In the genomic region with DNA sequence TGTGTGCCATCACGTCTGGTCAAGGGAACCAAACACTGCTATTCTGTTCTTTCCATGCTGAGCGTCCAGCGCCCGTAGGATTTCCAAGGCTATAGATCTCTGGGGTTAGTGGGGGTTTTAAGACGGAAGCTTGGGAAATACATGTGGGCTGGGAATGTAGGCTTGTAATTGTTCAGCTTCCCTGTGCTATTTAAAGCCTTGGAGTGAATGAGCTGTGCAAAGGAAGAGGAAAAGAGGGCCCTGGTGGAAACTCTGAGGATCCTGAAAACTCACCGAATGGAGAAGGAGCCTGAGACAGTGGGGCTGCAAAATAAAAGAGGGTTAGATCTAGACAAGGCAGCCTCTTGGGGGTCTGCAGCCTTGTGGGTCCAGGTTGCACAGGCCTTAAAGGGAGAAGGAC, we compare ENCODE assay signal across 16 mouse cellular contexts.
DNase-seq lines count a peak whose midpoint lies in the region; ATAC-seq and TF ChIP-seq lines count a peak whose summit lies in the region.
"Had no signal": no experiment of that assay in that cellular context is flagged by ENCODE, and none has a peak within 500 bp of the region (broad histone marks: within the 10 kb centered on the region; RNA-seq: fewer than 3 reads in every experiment).

No protein-coding gene starts in this region.

- no peak for ATAC-seq in heart, embryonic 12.5 days (ENCODE audit: insufficient number of reproducible peaks, low FRiP score)
- no peak for ATAC-seq in embryonic facial prominence, embryonic 12.5 days (ENCODE audit: insufficient number of reproducible peaks, insufficient read depth, low FRiP score, low TSS enrichment)
- ATAC-seq in heart, embryonic 16.5 days (replicated peaks; ENCODE audit: extremely low read depth, insufficient read depth, low FRiP score): no peak
- no peak for ATAC-seq in CD4-positive, CD25-positive, alpha-beta regulatory T cell, adult 4 months
- ATAC-seq: intestine, postnatal 0 days; midbrain, embryonic 13.5 days had no signal

- peak overlapping the region; percentile 21; the same call in 1 of the 2 replicates for H3K4me2 ChIP-seq in heart, embryonic 12.5 days
- H3K4me2 ChIP-seq in embryonic facial prominence, embryonic 12.5 days (replicated peaks): no peak overlapping the region
- peak overlapping the region; percentile 20; the same call in 1 of the 2 replicates for H3K4me2 ChIP-seq in heart, embryonic 16.5 days (ENCODE audit: low read depth, low read length)
- H3K4me2 ChIP-seq: midbrain, embryonic 13.5 days; stomach, embryonic 15.5 days had no signal

- peaks cover 35% of the 10 kb centered on the region for H3K4me1 ChIP-seq in heart, embryonic 12.5 days (replicated peaks)
- peaks cover 23% of the 10 kb centered on the region for H3K4me1 ChIP-seq in embryonic facial prominence, embryonic 12.5 days
- H3K4me1 ChIP-seq in heart, embryonic 16.5 days (ENCODE audit: control insufficient read depth, insufficient read depth, low read length): peaks cover 36% of the 10 kb centered on the region

- no peak overlapping the region for H3K9ac ChIP-seq in heart, embryonic 12.5 days
- H3K9ac ChIP-seq in embryonic facial prominence, embryonic 12.5 days: no peak overlapping the region
- H3K9ac ChIP-seq in heart, embryonic 16.5 days (ENCODE audit: low read length): peak overlapping the region; percentile 26; the same call in 1 of the 2 replicates
- H3K9ac ChIP-seq: midbrain, embryonic 13.5 days; stomach, embryonic 15.5 days had no signal

- H3K27ac ChIP-seq in heart, embryonic 12.5 days (ENCODE audit: poor library complexity, severe bottlenecking): peak overlapping the region; percentile 71
- H3K27ac ChIP-seq in left cerebral cortex, adult 2 months: peak overlapping the region; percentile 41
- peak overlapping the region; percentile 2; the same call in 1 of the 2 replicates for H3K27ac ChIP-seq in embryonic facial prominence, embryonic 12.5 days
- peak overlapping the region; percentile 83 for H3K27ac ChIP-seq in heart, embryonic 16.5 days (ENCODE audit: low read length)
- H3K27ac ChIP-seq: midbrain, embryonic 13.5 days; stomach, embryonic 15.5 days had no signal

- no peaks in the 10 kb centered on the region for H3K27me3 ChIP-seq in heart, embryonic 12.5 days (replicated peaks)
- no peaks in the 10 kb centered on the region for H3K27me3 ChIP-seq in embryonic facial prominence, embryonic 12.5 days
- no peaks in the 10 kb centered on the region for H3K27me3 ChIP-seq in heart, embryonic 16.5 days (ENCODE audit: control insufficient read depth, insufficient read depth, low read length)
- H3K27me3 ChIP-seq: midbrain, embryonic 13.5 days; stomach, embryonic 15.5 days had no signal

- 53% methylated on average over 6 of the region's 6 CpGs for WGBS in heart, embryonic 12.5 days
- WGBS in embryonic facial prominence, embryonic 12.5 days: 69% methylated on average over 6 of the region's 6 CpGs
- 54% methylated on average over 6 of the region's 6 CpGs for WGBS in heart, embryonic 16.5 days

- H3K36me3 ChIP-seq in heart, embryonic 12.5 days: no peaks in the 10 kb centered on the region
- no peaks in the 10 kb centered on the region for H3K36me3 ChIP-seq in embryonic facial prominence, embryonic 12.5 days
- H3K36me3 ChIP-seq in heart, embryonic 16.5 days (ENCODE audit: control insufficient read depth, insufficient read depth): no peaks in the 10 kb centered on the region
- H3K36me3 ChIP-seq: midbrain, embryonic 13.5 days; stomach, embryonic 15.5 days had no signal

- no peaks in the 10 kb centered on the region for H3K9me3 ChIP-seq in heart, embryonic 12.5 days (replicated peaks)
- H3K9me3 ChIP-seq in embryonic facial prominence, embryonic 12.5 days: no peaks in the 10 kb centered on the region
- H3K9me3 ChIP-seq in heart, embryonic 16.5 days (replicated peaks; ENCODE audit: control insufficient read depth, low read length): peaks cover 6% of the 10 kb centered on the region
- H3K9me3 ChIP-seq: midbrain, embryonic 13.5 days; stomach, embryonic 15.5 days had no signal

- intact Hi-C loops in left cerebral cortex, adult 2 months (cut with DNase I): no loop called here

- no peak overlapping the region for H3K4me3 ChIP-seq in heart, embryonic 12.5 days
- no peak overlapping the region for H3K4me3 ChIP-seq in left cerebral cortex, adult 2 months
- no peak overlapping the region for H3K4me3 ChIP-seq in embryonic facial prominence, embryonic 12.5 days
- no peak overlapping the region for H3K4me3 ChIP-seq in heart, embryonic 16.5 days (ENCODE audit: low read length)
- H3K4me3 ChIP-seq: midbrain, embryonic 13.5 days; stomach, embryonic 15.5 days had no signal

- TF ChIP-seq CTCF in left cerebral cortex, adult 2 months (IDR thresholded peaks at IDR 0.05): no peak

- DNase-seq in heart, adult 18-20 months: no peak
- no peak for DNase-seq in left cerebral cortex, adult 2 months (ENCODE audit: extremely low spot score in 1 of 2, low spot score in 2 of 2)
- DNase-seq in left cerebral cortex, adult 11 months (ENCODE audit: low spot score): no peak
- DNase-seq: cerebellum, adult 18-20 months; embryo, embryonic 11 days; gastrocnemius, postnatal 10 days; layer of hippocampus, adult 9-11 months; lung, postnatal 36 days; thymus, postnatal 4 days had no signal

Comparison
In these comparisons a context has a peak if more than half of its experiments do, and no peak if none do; other contexts are left out.
1. H3K27ac ChIP-seq: peak in every context shown above with its lines; median percentile 83 in heart, embryonic 16.5 days; 71 in heart, embryonic 12.5 days; 41 in left cerebral cortex, adult 2 months; 2 in embryonic facial prominence, embryonic 12.5 days.